Mouse (Mus musculus) megakaryocyte progenitor cell, adult 5-6 weeks (primary cell): ENCODE data around the gene Gm1979. TPM values are rescaled to one million over a fixed set of nuclear protein-coding genes. Genes with fewer than 3 reads are reported as not detected.
"Not testable (repeated sequence)": the region's sequence is repeated elsewhere in the genome, so short reads cannot be mapped to it uniquely, and the experiment has no call there.

Experiments used
- ATAC-seq: replicated peaks from 2 replicates; pipeline ENCODE4 v1.8.0; 2016; ENCODE audit warnings: mild to moderate bottlenecking, moderate TSS enrichment, inconsistent platforms; ENCODE audit not compliant: poor library complexity
- total RNA-seq, 2 experiments: library from RNA; stranded (forward) in 1 of 2; stranded (reverse) in 1 of 2; fragments of 157-497, 149-512 nt in 1 of 2; fragments of 200-1000 nt in 1 of 2; gene quantifications; 2 replicates each; pipeline versions ENCODE4 v1.2.3 to v1.2.4; 2015 to 2017

The Gm1979 gene
- not detected in 2 replicates for total RNA-seq (2015)
- total RNA-seq (2017): not detected in 2 replicates

DNA sequence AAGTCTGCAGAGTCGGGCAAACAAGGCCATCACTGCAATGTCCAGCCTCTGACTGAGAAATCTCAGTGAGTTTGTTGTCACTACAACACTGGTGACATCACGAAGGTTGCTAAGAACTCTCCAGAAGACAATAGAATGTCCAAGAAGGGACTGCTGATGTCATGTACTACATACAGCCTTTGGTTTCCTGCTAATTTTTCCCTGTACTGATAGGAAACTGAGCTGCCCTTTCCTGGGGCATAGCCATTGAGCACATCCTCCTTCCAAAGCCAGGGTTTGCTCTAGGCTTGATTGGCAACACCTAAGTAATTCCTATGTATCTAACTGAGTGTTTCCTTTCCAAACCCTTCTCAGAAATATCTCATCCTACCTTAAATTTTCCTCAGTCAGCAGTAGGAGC lies at the start of gene Gm1979:
TSS of gene Gm1979 (minus strand) at position 101 of the 400 bp plus-strand sequence.
- not testable (repeated sequence) for ATAC-seq

DNA sequence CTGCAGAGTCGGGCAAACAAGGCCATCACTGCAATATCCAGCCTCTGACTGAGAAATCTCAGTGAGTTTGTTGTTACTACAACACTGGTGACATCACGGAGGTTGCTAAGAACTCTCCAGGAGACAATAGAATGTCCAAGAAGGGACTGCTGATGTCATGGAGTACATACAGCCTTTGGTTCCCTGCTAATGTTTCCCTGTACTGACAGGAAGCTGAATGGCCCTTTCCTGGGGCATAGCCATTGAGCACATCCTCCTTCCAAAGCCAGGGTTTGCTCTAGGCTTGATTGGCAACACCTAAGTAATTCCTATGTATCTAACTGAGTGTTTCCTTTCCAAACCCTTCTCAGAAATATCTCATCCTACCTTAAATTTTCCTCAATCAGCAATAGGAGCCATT lies 34.9 kb upstream of the Gm1979 start, which contains the start of gene Speer4a:
TSS of gene Speer4a (minus strand) at position 101 of the 400 bp plus-strand sequence.
- not testable (repeated sequence) for ATAC-seq

DNA sequence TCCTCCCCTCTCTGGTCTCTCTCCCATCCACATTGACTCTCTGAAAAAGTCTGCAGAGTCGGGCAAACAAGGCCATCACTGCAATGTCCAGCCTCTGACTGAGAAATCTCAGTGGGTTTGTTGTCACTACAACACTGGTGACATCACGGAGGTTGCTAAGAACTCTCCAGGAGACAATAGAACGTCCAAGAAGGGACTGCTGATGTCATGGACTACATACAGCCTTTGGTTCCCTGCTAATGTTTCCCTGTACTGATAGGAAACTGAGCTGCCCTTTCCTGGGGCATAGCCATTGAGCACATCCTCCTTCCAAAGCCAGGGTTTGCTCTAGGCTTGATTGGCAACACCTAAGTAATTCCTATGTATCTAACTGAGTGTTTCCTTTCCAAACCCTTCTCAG lies 18.2 kb upstream of the Gm1979 start, which contains the start of gene Gm5862:
TSS of gene Gm5862 (minus strand) at position 101 of the 400 bp plus-strand sequence.
- not testable (repeated sequence) for ATAC-seq

DNA sequence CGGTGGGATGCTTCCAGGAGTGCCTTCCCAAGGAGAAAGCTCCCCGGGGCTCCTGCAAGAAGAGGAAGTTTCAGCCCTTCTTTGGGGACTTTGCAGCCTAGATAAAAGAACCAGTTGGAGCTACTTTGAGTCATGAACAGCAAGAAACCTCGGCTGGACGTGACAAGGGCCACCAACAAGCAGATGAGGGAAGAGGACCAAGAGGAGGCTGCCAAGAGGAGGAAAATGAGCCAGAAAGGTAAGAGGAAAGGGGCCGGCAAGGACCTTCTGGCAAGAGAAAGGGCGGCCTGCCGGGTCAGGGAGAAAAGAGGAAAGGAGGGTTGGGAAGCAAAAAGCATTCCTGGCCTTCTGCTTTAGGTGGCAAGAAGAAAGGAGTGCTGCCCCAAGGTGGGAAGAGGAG lies 3.1 kb upstream of the Gm1979 start:
- ATAC-seq: not testable (repeated sequence)

DNA sequence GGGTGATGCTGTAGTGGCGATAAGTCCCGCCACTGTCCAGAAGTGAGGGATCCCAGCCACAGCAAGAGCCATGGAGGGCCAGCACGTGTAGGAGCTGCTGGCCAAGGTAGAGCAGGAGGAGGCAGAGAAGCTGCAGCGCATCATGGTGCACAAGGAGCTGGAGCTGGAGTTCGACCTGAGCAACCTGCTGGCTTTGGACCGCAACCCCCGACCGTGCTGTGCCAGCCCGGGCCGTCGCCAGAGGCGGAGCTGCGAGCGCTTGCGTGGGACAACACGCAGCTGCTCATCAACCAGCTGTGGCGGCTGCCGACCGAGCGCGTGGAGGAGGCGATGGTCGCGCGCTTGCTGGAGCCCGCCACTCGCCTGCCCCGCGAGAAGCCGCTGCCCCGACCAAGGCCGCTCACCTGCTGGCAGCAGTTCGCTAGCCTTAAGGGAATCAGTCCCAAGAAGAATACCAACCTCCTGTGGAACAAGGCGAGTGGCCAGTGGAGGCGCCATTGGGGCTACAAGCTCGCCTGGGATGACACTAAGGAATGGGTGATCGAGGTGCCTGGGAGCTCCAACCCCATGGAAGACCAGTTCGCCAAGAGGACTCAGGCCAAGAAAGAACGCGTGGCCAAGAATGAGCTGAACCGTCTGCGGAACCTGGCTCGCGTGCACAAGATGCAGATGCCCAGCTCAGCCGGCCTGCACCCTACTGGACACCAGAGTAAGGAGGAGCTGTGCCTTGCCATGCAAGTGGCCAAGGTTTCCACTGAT lies 2.5 kb upstream of the Gm1979 start:
- ATAC-seq: not testable (repeated sequence)

DNA sequence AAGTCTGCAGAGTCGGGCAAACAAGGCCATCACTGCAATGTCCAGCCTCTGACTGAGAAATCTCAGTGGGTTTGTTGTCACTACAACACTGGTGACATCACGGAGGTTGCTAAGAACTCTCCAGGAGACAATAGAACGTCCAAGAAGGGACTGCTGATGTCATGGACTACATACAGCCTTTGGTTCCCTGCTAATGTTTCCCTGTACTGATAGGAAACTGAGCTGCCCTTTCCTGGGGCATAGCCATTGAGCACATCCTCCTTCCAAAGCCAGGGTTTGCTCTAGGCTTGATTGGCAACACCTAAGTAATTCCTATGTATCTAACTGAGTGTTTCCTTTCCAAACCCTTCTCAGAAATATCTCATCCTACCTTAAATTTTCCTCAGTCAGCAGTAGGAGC lies 16.0 kb downstream of the Gm1979 start, which contains the start of gene Gm21698:
TSS of gene Gm21698 (minus strand) at position 101 of the 400 bp plus-strand sequence.
- not testable (repeated sequence) for ATAC-seq

DNA sequence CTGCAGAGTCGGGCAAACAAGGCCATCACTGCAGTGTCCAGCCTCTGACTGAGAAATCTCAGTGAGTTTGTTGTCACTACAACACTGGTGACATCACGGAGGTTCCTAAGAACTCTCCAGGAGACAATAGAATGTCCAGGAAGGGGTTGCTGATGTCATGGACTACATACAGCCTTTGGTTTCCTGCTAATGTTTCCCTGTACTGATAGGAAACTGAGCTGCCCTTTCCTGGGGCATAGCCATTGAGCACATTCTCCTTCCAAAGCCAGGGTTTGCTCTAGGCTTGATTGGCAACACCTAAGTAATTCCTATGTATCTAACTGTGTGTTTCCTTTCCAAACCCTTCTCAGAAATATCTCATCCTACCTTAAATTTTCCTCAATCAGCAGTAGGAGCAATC lies 32.0 kb downstream of the Gm1979 start, which contains the start of gene Gm21680:
TSS of gene Gm21680 (minus strand) at position 101 of the 400 bp plus-strand sequence.
- not testable (repeated sequence) for ATAC-seq

DNA sequence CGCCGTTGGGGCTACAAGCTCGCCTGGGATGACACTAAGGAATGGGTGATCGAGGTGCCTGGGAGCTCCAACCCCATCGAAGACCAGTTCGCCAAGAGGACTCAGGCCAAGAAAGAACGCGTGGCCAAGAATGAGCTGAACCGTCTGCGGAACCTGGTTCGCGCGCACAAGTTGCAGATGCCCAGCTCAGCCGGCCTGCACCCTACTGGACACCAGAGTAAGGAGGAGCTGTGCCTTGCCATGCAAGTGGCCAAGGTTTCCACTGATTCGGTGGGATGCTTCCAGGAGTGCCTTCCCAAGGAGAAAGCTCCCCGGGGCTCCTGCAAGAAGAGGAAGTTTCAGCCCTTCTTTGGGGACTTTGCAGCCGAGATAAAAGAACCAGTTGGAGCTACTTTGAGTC lies 47.5 kb downstream of the Gm1979 start:
- not testable (repeated sequence) for ATAC-seq

DNA sequence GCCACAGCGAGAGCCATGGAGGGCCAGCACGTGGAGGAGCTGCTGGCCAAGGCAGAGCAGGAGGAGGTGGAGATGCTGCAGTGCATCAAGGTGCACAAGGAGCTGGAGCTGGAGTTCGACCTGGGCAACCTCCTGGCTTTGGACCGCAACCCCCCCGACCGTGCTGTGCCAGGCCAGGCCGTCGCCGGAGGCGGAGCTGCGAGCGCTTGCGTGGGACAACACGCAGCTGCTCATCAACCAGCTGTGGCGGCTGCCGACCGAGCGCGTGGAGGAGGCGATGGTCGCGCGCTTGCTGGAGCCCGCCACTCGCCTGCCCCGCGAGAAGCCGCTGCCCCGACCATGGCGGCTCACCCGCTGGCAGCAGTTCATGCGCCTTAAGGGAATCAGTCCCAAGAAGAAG lies 48.0 kb downstream of the Gm1979 start:
- not testable (repeated sequence) for ATAC-seq

DNA sequence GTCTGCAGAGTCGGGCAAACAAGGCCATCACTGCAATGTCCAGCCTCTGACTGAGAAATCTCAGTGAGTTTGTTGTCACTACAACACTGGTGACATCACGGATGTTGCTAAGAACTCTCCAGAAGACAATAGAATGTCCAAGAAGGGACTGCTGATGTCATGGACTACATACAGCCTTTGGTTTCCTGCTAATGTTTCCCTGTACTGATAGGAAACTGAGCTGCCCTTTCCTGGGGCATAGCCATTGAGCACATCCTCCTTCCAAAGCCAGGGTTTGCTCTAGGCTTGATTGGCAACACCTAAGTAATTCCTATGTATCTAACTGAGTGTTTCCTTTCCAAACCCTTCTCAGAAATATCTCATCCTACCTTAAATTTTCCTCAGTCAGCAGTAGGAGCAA lies 50.3 kb downstream of the Gm1979 start, which contains the start of gene Gm21671:
TSS of gene Gm21671 (minus strand) at position 101 of the 400 bp plus-strand sequence.
- not testable (repeated sequence) for ATAC-seq

Other genes with a start within 250 kb of the Gm1979 start
- gene Actr3b, start 244.8 kb downstream of the Gm1979 start, total RNA-seq (2015): 0.78 TPM in 1 of 2 replicates, not detected in the other
- 0.14 and 0.54 TPM in 2 replicates for gene Actr3b, start 244.8 kb downstream of the Gm1979 start, total RNA-seq (2017)
- not detected in 2 replicates for gene Gm21663, start 62.4 kb downstream of the Gm1979 start, total RNA-seq (2015)
- gene Gm21663, start 62.4 kb downstream of the Gm1979 start, total RNA-seq (2017): not detected in 2 replicates
- gene Gm21671, start 50.4 kb downstream of the Gm1979 start, total RNA-seq (2015): not detected in 2 replicates
- not detected in 2 replicates for gene Gm21671, start 50.4 kb downstream of the Gm1979 start, total RNA-seq (2017)
- gene Gm21680, start 32.1 kb downstream of the Gm1979 start, total RNA-seq (2015): not detected in 2 replicates
- not detected in 2 replicates for gene Gm21680, start 32.1 kb downstream of the Gm1979 start, total RNA-seq (2017)
- not detected in 2 replicates for gene Gm21698, start 16.1 kb downstream of the Gm1979 start, total RNA-seq (2015)
- gene Gm21698, start 16.1 kb downstream of the Gm1979 start, total RNA-seq (2017): not detected in 2 replicates
- gene Gm5862, start 18.1 kb upstream of the Gm1979 start, total RNA-seq (2015): not detected in 2 replicates
- gene Gm5862, start 18.1 kb upstream of the Gm1979 start, total RNA-seq (2017): not detected in 2 replicates
- gene Speer4a, start 34.8 kb upstream of the Gm1979 start, total RNA-seq (2015): not detected in 2 replicates
- not detected in 2 replicates for gene Speer4a, start 34.8 kb upstream of the Gm1979 start, total RNA-seq (2017)
- not detected in 2 replicates for gene Gm7347, start 53.8 kb upstream of the Gm1979 start, total RNA-seq (2015)
- not detected in 2 replicates for gene Gm7347, start 53.8 kb upstream of the Gm1979 start, total RNA-seq (2017)
- not detected in 2 replicates for gene Gm10471, start 84.5 kb upstream of the Gm1979 start, total RNA-seq (2015)
- not detected in 2 replicates for gene Gm10471, start 84.5 kb upstream of the Gm1979 start, total RNA-seq (2017)
- not detected in 2 replicates for gene 5031410I06Rik, start 100.6 kb upstream of the Gm1979 start, total RNA-seq (2015)
- not detected in 2 replicates for gene 5031410I06Rik, start 100.6 kb upstream of the Gm1979 start, total RNA-seq (2017)
- gene Gm10220, start 116.6 kb upstream of the Gm1979 start, total RNA-seq (2015): not detected in 2 replicates
- gene Gm10220, start 116.6 kb upstream of the Gm1979 start, total RNA-seq (2017): not detected in 2 replicates